Mouse (Mus musculus) stomach, postnatal 0 days (tissue): Measurements from ENCODE around the gene Slco3a1. TPM values are rescaled to one million over a fixed set of nuclear protein-coding genes. Genes with fewer than 3 reads are reported as not detected.
A peak's percentile ranks its signal among the peaks of the same experiment; 100 is the strongest.
"Not testable (repeated sequence)": the region's sequence is repeated elsewhere in the genome, so short reads cannot be mapped to it uniquely, and the experiment has no call there.

Experiments
- ATAC-seq: fragments of 200-750 bp; cut with Nextera tagmentation; 2 replicates; pipeline ENCODE4 v1.8.0; 2017; ENCODE audit not compliant: low FRiP score, low TSS enrichment
- DNase-seq: peaks from one replicate; pipeline ENCODE4 v3.0.0-alpha.2; 2016; ENCODE audit warnings: low spot score
- H3K27ac ChIP-seq: fragments of 300-500 bp; sonication (generic); replicated peaks from 2 replicates; pipeline ENCODE4 v1.5.1; 2014; ENCODE audit warnings: mild to moderate bottlenecking, control low read depth
- H3K27me3 ChIP-seq: fragments of 300-500 bp; sonication (generic); 2 replicates; pipeline ENCODE4 v1.6.1; 2014; ENCODE audit warnings: low read length; ENCODE audit not compliant: control insufficient read depth, insufficient read depth
- H3K36me3 ChIP-seq: fragments of 300-500 bp; sonication (generic); 2 replicates; pipeline ENCODE4 v1.6.1; 2014; ENCODE audit warnings: low read length, mixed read lengths; ENCODE audit not compliant: control insufficient read depth, insufficient read depth
- H3K4me1 ChIP-seq: fragments of 300-500 bp; sonication (generic); replicated peaks from 2 replicates; pipeline ENCODE4 v1.6.1; 2014; ENCODE audit warnings: antibody characterized with exemption; ENCODE audit not compliant: control insufficient read depth, insufficient read depth
- H3K4me2 ChIP-seq: fragments of 300-500 bp; sonication (generic); replicated peaks from 2 replicates; pipeline ENCODE4 v1.6.1; 2014; ENCODE audit warnings: low read depth, mild to moderate bottlenecking, control low read depth, moderate library complexity
- H3K4me3 ChIP-seq: fragments of 300-500 bp; sonication (generic); 2 replicates; pipeline ENCODE4 v1.5.1; 2014; ENCODE audit warnings: low read depth, low read length, control low read depth
- H3K9ac ChIP-seq: fragments of 300-500 bp; sonication (generic); 2 replicates; pipeline ENCODE4 v1.6.1; 2014; ENCODE audit warnings: mild to moderate bottlenecking, low read length, control low read depth, mixed read lengths
- H3K9me3 ChIP-seq: fragments of 300-500 bp; sonication (generic); 2 replicates; pipeline ENCODE4 v1.6.1; 2016; ENCODE audit warnings: low read length; ENCODE audit not compliant: control insufficient read depth
- CTCF ChIP-seq: IDR thresholded peaks from 2 replicates; pipeline ENCODE4 v1.5.1; 2016; ENCODE audit warnings: antibody characterized with exemption, low read depth, mild to moderate bottlenecking, moderate library complexity
- EP300 ChIP-seq: optimal IDR thresholded peaks from 2 replicates; pipeline ENCODE3; 2016; ENCODE audit warnings: antibody characterized with exemption
- WGBS: fragments of 180-500 bp; shearing (Covaris S2); extraction: QIAGEN DNeasy Blood & Tissue Kit; methylation state at CpG from one replicate; pipeline ENCODE4 v1.1.7; 2014; 5-methylcytosine and 5-hydroxymethylcytosine counted together
- polyA plus RNA-seq: library from polyadenylated mRNA; unstranded; fragments of >200 nt; fragmentation: Nextera tagmentation; extraction: Ambion mirVana; gene quantifications from 2 replicates; pipeline ENCODE4 v1.2.1, GENCODE M21; 2015

Slco3a1 gene
- polyA plus RNA-seq, 1 experiment from 2014 or later, result 9.1 TPM

GRCm38 (mm10) chr7:74413738-74414716, 140.6 kb downstream of the Slco3a1 start:
- WGBS, result 59% methylated on average over 9 of the region's 9 CpGs
- H3K36me3 ChIP-seq, result no peaks in the 10 kb centered on the region
- ATAC-seq (no peak), DNase-seq (no peak)
- H3K27me3 ChIP-seq, result no peaks in the 10 kb centered on the region
- no peak for TF ChIP-seq EP300
- TF ChIP-seq CTCF, result no peak
- no peaks in the 10 kb centered on the region for H3K9me3 ChIP-seq
- H3K9ac ChIP-seq, result no peak overlapping the region
- H3K4me3 ChIP-seq, result no peak overlapping the region
- H3K4me1 ChIP-seq, result no peaks in the 10 kb centered on the region
- H3K27ac ChIP-seq, result no peak overlapping the region
- H3K4me2 ChIP-seq, result no peak overlapping the region

- H3K4me1 ChIP-seq, result no peaks in the 10 kb centered on the region
- DNase-seq, result peak; percentile 27
- H3K9me3 ChIP-seq, result no peaks in the 10 kb centered on the region
- H3K4me3 ChIP-seq, result no peak overlapping the region
- WGBS, result 58% methylated on average over 13 of the region's 13 CpGs
- no peaks in the 10 kb centered on the region for H3K36me3 ChIP-seq
- no peak for TF ChIP-seq EP300
- TF ChIP-seq CTCF, result peak; percentile 11; the same call in 1 of the 2 replicates
- no peak overlapping the region; the same call in 1 of the 2 replicates for H3K9ac ChIP-seq
- H3K27me3 ChIP-seq, result no peaks in the 10 kb centered on the region
- no peak for ATAC-seq
- no peak overlapping the region for H3K4me2 ChIP-seq
- H3K27ac ChIP-seq, result no peak overlapping the region
Measured at GRCm38 (mm10) chr7:74408601-74409323, 145.8 kb downstream of the Slco3a1 start.

- ATAC-seq, H3K4me2 ChIP-seq, H3K27me3 ChIP-seq, H3K4me1 ChIP-seq, H3K9me3 ChIP-seq, H3K27ac ChIP-seq, H3K4me3 ChIP-seq, DNase-seq, H3K36me3 ChIP-seq, H3K9ac ChIP-seq: not testable (repeated sequence)
Measured at GRCm38 (mm10) chr7:74407851-74408250, 146.7 kb downstream of the Slco3a1 start.

GRCm38 (mm10) chr7:74399729-74400128, 154.9 kb downstream of the Slco3a1 start:
- DNase-seq, result no peak
- WGBS, result 88% methylated on average over 6 of the region's 6 CpGs
- H3K4me2 ChIP-seq, result no peak overlapping the region
- H3K27ac ChIP-seq, result no peak overlapping the region
- no peaks in the 10 kb centered on the region for H3K36me3 ChIP-seq
- no peak for ATAC-seq
- no peak overlapping the region for H3K9ac ChIP-seq
- no peaks in the 10 kb centered on the region for H3K27me3 ChIP-seq
- H3K9me3 ChIP-seq, result no peaks in the 10 kb centered on the region
- no peaks in the 10 kb centered on the region for H3K4me1 ChIP-seq
- TF ChIP-seq EP300 (no peak), CTCF (no peak)
- no peak overlapping the region for H3K4me3 ChIP-seq

- no peaks in the 10 kb centered on the region for H3K4me1 ChIP-seq
- H3K9me3 ChIP-seq, result no peaks in the 10 kb centered on the region
- no peak for ATAC-seq
- no peak overlapping the region for H3K9ac ChIP-seq
- no peak overlapping the region for H3K27ac ChIP-seq
- DNase-seq, result no peak
- no peaks in the 10 kb centered on the region for H3K27me3 ChIP-seq
- WGBS, result 84% methylated on average over 4 of the region's 4 CpGs
- no peak overlapping the region for H3K4me2 ChIP-seq
- TF ChIP-seq CTCF, result no peak
- TF ChIP-seq EP300, result no peak
- H3K4me3 ChIP-seq, result no peak overlapping the region
- H3K36me3 ChIP-seq, result no peaks in the 10 kb centered on the region
Measured at GRCm38 (mm10) chr7:74399154-74399553, 155.4 kb downstream of the Slco3a1 start.

- 52% methylated on average over 2 of the region's 2 CpGs for WGBS
- TF ChIP-seq EP300, result no peak
- TF ChIP-seq CTCF, result no peak
- no peaks in the 10 kb centered on the region for H3K4me1 ChIP-seq
Measured at GRCm38 (mm10) chr7:74398326-74398725, 156.3 kb downstream of the Slco3a1 start.

More at GRCm38 (mm10) chr7:74398326-74398725, 156.3 kb downstream of the Slco3a1 start:
- ATAC-seq (no peak), DNase-seq (no peak)
- H3K4me2 ChIP-seq, result no peak overlapping the region
- H3K27me3 ChIP-seq, result no peaks in the 10 kb centered on the region
- no peak overlapping the region for H3K9ac ChIP-seq
- H3K9me3 ChIP-seq, result no peaks in the 10 kb centered on the region
- no peaks in the 10 kb centered on the region for H3K36me3 ChIP-seq
- no peak overlapping the region for H3K27ac ChIP-seq
- no peak overlapping the region for H3K4me3 ChIP-seq
